Mouse (Mus musculus) adipocyte (in vitro differentiated cells): Measurements from ENCODE around the gene Olfr1393.

Experiments used
- DNase-seq: peaks from one replicate; pipeline ENCODE4 v3.0.0-alpha.2; 2016; ENCODE audit warnings: low spot score

Olfr1393 gene

DNA sequence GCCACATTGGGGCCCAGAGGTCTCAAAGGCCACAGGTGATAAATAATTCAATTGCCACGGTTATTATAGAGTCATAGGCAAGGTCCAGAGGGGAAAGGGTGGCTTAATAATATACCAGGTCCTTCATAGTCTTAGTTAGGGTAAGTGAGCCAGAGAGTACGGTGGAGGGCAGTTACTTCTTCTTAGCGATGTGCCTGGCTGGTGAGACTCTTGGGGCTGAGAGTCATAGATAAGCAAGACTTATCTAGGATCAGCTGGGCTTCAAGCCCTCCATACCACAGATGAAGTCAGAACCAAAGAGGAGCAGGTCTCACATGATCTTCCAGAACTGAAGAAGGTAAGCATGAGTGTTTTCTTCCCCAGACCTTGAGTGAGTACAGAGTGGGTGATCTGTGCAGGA is at the start of gene Olfr1393:
TSS of gene Olfr1393 (plus strand) at position 83 of the 400 bp plus-strand sequence.
- DNase-seq: no peak

DNA sequence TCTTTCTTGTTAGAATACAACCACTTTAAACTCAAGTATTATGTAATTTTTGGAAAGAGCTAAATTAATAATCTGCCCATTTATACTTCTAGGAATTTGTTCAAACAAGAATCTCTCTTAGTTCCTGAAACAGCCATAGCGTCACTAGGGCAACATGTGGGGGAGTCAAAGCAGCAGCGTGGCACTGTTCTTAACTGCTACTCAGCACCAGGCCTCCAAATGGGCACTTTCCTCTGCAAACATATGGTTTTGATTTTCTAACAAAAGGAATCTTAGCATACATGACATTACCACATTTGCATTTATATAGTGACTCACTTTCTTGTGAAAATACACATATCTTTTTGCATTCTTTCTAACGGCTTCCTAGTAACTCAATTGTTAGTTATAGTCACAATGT is 45.3 kb upstream of the Olfr1393 start:
- DNase-seq: no peak

DNA sequence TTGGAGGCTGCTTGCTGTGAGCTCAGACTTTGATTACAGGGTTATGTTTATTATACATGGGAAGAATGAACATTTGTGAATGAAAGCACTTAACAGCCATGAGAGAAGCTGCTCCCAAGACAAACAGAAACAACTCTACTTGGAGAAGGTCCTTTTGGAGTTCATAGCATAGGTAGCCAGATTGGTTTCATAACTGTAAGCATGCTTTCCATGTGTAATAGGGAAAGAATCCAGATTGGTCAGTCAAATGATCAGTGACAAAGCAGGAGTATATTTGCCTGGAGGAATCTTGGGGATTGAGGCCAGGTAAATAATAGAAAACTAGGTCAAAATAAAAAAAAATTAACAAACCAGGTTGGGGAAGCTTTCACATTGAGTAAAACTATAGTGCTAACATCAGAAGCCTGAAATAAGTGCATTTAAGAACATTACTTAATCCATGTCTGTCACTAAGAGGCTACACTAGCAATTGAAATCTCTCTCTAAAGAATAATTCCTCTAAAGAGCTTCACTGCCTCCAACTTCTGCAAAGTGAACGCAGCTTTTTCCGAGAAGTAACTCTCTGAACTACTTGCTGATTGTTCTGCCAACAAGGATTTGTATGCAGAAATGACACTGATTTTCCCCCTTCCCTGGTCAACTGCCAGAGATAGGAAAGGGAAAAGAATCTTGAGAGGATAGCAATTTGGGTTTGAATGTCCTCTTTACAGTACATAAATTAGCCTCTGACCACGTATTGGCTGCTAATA is 42.5 kb upstream of the Olfr1393 start:
- peak; percentile 50 for DNase-seq

DNA sequence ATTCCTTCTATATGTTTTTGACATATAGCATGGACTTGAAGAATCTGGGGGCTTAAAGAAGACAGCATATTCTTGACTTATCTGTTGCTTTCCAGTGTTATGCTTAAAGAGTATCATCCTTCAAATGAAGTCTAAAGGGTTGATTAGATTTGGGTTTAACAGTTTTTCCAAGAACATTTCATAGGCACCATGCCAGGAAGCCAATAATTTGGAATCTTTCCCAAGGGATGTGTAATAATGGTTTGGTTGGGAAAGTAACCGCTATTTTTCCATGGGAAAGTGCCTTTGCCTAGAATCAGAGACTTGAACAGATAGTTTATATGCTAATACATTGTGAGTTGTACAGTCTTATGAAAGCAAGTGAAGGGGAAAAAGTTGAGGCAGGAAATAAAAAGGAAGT is 41.2 kb upstream of the Olfr1393 start:
- peak; percentile 81 for DNase-seq

DNA sequence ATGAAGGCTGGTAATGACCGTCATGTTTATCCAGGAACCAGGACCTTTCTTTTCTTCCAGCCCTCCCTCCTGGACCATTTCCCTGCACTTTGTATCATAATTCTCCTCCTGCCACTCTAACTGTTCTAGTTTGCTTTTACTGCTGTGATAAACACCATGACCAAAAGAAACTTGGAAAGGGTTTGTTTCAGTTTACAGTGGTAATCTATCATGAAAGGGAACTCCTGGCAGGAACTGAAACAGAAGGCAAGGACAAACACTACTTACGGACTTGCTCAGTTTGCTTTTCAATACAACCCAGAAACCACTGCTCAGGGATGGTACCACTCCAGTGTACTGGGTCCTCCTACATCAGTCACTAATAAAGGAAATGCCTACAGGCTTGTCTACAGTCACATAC is 40.6 kb upstream of the Olfr1393 start:
- peak; percentile 68 for DNase-seq

DNA sequence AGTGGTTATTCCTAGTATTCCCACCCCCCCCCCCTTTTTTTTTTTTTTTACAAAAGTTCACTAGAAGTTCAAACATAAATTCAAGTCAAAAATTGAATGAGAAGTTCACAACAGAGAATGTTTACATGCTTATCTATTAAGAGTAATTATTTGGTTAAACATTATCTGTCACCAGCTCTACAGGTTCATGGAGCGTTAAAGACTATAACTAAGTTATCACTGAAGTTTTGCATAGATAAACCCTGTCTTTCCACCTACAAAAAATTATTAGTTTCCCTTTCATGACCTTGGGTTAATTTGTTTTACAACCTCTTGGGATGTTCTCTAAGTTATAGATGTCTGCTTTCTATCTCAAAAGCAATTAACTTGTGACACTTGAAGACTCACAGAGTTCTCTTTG is 37.8 kb upstream of the Olfr1393 start:
- no peak for DNase-seq

DNA sequence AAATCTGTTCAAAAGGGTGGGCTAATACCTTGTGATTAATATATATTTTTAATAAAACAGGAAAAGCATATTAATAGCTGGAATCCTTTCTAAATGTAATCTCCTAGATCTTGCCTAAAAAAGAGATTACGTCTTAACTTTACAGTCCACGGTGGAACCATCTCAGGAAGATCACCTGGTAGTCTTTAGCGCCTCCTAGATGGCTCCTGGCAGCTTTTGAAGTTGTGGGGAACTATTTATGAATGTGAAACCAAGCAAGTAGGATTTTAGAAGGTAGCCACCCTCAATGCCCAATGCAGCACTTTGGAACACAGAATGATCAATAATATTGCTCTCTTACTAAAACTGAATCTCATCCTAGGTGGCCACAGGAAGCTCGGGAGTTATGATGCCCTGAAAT is 37.2 kb upstream of the Olfr1393 start:
- no peak for DNase-seq

DNA sequence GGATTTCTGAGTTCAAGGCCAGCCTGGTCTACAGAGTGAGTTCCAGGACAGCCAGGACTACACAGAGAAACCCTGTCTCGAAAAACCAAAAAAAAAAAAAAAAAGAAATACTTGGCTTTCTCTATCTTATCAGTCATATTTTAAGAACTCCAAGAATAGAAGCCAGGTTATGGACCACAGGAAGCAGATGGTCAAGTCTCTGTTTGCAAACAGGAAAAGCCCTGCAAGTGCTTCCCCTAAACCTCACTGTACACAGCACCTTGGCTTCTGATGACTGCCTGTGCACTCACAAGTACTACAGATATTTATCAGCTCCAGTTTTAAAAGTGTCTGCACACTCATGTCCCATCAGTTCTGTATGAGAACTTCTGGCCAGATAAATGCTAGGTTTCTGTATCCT is 36.6 kb upstream of the Olfr1393 start:
- no peak for DNase-seq

DNA sequence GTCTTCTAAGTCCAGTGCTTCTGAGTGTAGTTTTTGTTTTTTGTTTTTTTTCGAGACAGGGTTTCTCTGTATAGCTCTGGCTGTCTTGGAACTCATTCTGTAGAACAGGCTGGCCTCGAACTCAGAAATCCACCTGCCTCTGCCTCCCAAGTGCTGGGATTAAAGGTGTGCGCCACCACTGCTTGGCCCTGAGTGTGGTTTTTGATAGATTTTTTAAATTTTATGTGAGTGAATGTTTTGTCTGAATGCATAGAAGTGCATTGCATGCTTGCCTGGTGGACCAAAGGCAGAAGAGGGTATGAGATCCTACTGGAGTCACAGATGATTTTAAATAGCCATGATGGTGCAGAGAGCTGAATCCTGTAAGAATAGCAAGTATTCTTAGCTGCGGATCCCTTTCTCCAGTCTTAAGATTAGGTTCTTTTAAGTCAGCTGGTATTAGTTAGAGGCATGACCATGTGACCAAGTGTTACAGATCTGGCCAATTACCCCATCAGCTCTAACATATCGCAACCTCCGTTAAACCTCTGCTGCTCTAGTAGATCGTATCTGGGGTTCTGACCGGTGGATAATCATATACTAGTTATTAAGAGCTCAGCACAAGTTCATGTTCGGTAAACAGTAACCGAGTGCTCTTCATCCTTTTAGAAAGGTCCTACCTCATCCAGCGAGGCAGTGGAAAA is 35.0 kb upstream of the Olfr1393 start:
- no peak for DNase-seq

DNA sequence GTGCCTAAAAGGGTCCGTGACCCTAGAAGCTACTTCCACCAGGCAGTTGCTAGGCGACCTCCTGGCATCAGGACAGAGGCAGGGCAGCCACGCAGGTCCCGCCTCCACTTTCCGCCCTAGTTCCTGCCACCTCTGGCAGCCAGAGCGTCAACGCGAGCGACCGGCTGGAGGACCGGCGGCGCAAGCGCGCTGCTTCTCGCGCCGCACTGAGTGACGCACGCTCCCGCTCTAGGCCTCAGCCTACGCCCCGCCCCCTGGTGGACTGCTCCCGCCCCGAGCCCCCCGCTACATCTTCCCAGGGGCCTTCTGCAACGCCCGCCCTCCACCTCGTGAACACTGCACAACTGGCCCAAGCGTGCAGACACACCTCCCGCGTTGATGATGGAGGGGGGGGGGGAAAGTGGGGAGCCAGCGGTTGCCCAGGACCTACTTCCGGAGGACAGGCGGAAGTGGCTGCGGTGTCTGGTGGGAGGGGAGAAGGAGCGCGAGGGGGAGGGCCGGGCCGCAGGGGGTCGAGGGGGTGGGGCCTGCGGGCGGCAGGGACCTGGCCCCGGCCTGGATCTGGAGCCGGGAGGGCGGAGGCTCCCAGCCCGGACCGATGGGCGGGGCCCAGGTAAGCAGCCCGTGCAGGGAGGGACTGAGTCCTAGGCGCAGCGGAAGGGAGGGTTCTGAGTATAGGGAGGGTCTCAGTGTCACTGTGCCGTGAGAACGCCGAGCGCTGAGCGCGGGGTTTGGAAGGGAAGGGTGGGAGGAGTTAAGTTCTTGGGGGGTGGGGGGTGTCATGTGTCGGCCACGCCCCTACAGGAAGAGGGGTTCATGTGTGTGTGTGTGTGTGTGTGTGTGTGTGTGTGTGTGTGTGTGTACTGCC is 34.1 kb upstream of the Olfr1393 start, which contains the start of gene Mgat1:
TSS of gene Mgat1 (plus strand) at position 465 of the 868 bp plus-strand sequence.
- peak; percentile 97 for DNase-seq

DNA sequence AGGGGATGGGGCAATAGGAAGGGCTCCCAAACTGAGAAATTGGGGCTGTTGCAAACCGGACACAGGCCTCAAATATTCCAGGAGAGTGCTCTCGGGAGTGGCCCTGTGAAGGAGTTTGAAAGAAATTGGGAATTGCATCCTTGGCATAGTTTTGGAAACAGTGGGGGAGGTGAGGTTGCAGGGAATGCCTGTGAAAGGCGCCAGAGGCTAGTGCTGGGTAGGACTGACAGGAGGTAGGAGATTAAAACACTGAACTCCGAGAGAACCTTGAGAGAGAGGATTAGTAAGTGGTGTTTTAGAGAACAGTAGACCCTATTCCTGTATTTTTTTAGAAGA is 33.5 kb upstream of the Olfr1393 start:
- no peak for DNase-seq

DNA sequence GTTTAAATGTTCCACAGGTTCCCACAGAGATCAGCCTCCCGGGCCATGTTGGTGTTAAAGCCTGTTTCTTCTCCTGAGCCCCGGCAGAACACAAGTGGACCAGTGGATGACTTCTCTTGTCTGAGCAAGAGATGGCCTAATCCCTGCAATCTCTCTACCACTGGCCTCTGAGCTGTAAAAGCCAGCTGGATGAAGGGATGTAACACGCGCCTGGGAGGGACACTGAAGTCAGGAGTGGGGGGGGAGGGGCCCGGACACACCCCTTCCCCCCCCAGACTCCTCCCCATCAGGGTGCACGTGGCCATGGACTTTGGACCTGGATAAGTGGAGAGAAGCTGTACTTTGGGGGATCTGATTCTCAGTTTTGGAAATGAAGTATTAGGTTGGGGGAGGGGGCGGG is 32.9 kb upstream of the Olfr1393 start:
- peak; percentile 81 for DNase-seq

DNA sequence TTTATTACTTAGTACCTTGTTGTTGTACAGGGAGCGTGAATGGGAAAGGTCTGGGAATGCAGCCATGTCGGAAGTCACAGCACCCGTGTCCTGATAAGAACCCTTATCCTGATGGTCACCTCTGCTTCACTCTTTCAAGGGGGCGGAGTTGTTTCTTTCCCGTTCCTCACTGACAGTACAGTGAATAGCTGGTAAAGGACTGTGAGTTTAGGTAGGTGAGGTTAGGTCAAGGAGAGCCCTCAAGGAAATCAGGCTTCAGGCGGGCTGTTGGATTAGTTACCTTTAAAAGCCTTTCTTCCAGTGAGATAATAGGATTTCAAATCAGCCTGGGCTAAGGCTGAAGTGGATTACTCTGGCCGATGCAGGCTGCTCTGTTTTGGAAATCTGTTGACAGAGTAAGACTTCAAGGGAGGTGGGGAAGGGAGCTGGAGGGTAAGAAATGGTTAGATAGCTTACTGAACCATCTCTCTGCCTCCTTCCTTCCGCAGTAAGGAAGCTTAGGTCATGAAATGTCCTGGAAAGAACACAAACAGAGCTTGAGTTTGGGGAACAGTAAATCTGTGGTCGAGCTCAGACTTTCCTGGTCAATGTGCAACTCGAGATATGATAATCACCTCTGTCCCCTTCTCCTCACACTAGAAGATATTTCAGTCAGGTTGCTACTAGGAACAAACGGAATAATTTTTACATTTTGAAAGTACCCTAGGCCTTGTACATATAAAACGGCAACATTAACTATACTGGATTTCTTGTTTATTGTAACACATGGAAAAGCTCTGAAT is 32.3 kb upstream of the Olfr1393 start:
- DNase-seq: no peak

DNA sequence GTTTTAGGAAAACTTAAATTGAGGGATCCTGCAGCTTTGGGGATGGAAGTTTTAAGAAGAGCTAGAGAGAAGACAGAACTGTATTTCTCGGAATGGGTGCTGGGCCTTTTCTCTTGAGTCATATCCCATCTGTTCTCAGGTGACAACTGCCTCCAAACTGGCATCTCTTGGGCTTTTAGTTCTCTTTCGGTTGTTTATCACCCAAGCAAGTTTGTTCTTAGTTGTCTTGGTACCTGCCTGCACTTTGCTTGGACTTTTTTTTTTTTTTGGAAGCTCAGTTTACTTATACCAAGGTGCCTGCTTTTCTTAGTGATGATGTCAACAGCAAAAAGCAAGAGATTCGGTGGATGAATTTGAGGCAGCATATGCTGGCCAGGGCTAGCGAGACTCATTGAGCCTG is 31.6 kb upstream of the Olfr1393 start:
- no peak for DNase-seq

DNA sequence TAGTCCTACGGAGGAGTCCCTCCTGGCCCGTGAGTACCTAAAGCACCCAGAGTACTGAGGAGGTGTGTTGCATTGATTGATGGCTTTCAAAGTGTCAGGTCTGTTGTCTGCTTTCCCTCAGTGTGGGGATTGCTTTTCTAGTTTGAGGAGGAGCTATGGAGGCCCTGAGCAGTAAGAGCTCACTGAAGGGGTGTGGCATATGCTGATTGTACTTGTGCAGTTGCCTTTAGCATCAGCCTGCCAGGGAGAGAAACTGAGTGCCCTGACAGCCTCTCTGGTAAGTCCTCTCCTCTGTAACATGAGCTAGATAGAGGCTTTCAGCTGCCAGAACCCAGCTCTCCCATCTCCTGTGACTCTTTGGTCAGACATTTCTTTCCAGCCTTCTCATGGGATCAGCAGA is 30.8 kb upstream of the Olfr1393 start:
- DNase-seq: no peak

DNA sequence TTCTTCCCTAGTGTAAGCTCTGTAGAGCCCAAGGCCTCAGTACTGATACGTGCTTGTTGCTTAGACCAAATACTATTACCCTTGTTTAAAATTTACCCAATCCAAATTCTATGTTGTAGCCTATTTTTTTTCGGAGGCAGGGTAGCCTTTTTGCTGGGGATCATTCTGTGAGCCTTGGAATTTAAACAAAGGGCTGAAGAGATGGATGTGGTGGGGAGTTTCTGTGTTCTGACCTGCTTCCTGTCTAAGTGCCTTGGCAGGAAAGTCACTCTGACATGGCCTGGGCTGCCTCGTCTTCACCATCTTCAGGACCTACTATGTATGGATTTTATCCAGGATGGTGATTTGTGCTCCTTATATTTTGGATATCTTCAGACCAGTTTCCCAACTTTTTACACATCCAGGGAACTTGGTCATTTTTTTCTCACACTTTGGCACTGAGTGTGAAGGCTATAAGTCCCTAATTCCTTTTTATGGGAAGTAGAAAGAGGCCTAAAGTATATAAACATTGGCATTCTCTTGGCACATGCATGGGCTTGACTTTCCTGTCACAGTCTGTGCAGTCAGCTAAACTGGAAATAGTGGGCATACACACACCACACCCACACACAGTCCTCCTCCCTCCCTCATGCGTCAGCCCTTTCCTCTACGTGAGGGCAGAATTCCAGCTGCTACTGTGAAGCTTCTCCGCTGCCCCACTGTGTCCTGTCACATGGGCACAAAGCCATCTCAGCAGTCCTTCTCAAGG is 29.7 kb upstream of the Olfr1393 start:
- DNase-seq: no peak

DNA sequence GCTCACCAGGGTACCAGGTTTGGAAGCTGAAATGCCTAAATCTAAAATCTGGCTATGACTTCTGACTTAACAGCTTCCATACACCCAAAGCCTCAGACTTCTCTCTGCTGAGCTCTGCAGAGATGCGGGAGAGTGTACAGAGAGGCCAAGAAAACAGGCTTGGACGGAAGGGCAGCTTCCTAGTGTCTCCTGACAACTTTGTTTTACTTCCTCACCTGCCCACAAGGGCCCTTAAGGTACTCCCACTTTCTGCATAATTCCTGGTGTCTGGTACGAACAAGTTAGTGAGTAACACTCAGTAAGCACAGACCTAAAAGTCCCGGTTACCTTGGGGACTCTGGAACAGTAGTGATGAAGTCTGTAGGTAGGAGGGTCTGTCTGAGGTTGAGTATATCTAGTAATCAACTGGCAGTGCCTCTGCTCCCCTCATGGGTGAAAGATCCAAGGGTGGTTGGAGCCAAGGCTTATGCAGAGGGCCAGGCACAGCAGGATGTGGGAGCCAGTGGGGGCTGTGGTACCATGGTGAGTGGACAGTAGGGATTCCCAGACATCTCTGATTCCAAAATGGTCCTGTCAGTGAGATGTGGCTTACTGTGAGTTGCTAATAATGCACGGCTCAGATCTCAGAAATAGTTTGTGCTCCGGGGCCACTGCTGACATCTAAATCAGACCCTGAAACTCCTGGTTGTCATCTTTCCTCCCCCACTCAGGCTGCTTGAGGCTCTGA is 29.0 kb upstream of the Olfr1393 start:
- DNase-seq: no peak

DNA sequence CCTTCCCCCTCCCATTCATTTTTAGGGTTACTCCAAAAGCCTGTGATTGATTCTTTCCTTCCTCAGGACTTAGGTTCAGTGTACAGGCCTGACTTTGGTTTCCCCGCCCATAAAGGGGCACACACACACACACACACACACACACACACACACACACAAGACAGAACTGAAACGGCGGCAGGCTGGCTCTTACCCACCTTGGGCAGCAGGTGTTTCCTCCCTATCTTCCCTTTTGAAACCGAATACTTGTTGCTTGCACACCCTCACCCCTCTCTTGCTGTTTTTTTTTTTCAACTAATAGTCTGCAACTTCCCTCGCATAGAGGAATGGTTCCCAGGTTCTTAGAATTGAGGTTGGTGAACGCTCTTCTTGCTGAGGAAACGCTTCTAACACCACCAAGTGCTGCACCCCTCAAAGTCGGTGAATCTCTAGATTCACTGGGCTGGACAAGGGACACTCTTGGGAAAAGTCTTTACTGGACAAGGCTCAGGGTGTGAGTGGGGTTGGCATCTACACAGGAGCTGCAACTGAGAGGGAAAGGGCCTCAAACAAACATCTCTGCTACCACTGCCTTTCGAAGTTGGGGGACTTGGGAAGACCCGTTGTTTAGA is 28.2 kb upstream of the Olfr1393 start:
- DNase-seq: no peak

DNA sequence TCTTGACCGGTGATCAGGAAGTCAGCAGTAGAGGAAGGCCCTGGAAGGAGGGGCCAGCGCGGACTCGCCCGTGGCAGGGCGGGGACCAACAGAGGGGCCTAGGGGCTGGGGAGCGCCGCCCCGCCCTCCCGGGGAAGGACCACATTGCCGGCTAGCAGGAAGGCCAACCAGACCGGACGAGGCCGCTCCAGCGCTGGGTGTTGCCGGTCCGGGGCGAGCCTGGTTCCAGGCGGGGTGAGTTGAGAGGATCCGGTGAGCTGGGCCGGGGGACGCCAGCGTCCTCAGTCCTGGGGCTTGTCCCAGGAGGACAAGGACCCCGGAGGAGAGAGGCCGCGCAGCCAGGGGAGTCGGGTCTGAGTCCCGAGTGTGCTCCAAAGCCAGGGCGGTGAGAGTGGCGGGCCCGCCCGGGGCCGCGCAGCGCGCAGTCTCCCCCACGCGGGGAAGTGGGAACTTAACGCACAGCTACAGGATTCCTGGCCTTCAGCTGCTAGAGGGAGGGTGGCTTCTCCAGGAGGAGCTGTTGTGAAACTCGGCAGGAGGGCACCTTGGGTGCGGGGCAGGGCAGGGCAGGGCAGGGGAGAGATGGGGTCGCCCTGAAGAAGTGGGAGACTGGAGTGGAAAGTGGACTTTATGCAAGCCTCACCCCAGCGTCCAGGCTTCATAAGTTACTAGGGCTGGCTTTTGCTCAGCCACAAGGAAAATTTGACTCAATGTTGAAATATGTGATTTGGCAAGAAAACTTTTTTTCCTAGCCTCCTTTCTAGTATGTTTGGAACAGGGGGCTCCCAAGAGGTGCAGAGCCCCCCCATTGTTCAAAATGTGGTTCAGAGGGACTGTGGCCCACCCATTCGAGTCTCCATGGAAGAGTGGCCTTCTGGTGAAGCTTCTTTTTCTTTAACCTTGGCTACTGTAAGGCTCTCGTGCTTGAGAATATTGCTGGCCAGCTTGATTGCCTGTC is 27.4 kb upstream of the Olfr1393 start:
- DNase-seq: peak; percentile 82
